Mouse (Mus musculus) kidney, embryonic 14.5 days (tissue): ENCODE results near the gene Cysrt1. TPM values are rescaled to one million over a fixed set of nuclear protein-coding genes. Genes with fewer than 3 reads are reported as not detected.

ENCODE experiments used
- ATAC-seq: fragments of 200-750 bp; cut with Nextera tagmentation; 2 replicates; pipeline ENCODE4 v1.8.0; 2017; ENCODE audit warnings: moderate number of reproducible peaks, mild to moderate bottlenecking, moderate TSS enrichment, moderate library complexity; ENCODE audit not compliant: low FRiP score, low TSS enrichment
- H3K27ac ChIP-seq: fragments of 300-500 bp; sonication (generic); 2 replicates; pipeline ENCODE4 v1.5.1; 2014; ENCODE audit warnings: low read depth, mild to moderate bottlenecking, low read length, moderate library complexity, mixed read lengths
- H3K27me3 ChIP-seq: fragments of 300-500 bp; sonication (generic); 2 replicates; pipeline ENCODE4 v1.6.1; 2014; ENCODE audit warnings: mild to moderate bottlenecking, low read length; ENCODE audit not compliant: control insufficient read depth, insufficient read depth
- H3K36me3 ChIP-seq: fragments of 300-500 bp; sonication (generic); 2 replicates; pipeline ENCODE4 v1.6.1; 2014; ENCODE audit warnings: low read length, mixed read lengths; ENCODE audit not compliant: control insufficient read depth, insufficient read depth
- H3K4me1 ChIP-seq: fragments of 300-500 bp; sonication (generic); 2 replicates; pipeline ENCODE4 v1.6.1; 2014; ENCODE audit warnings: low read length, mixed read lengths; ENCODE audit not compliant: control insufficient read depth, insufficient read depth
- H3K4me2 ChIP-seq: fragments of 300-500 bp; sonication (generic); replicated peaks from 2 replicates; pipeline ENCODE4 v1.6.1; 2014; ENCODE audit warnings: low read depth, mild to moderate bottlenecking, low read length
- H3K4me3 ChIP-seq: fragments of 300-500 bp; sonication (generic); 2 replicates; pipeline ENCODE4 v1.5.1; 2014; ENCODE audit warnings: mild to moderate bottlenecking, low read length
- H3K9ac ChIP-seq: fragments of 300-500 bp; sonication (generic); 2 replicates; pipeline ENCODE4 v1.6.1; 2014; ENCODE audit warnings: low read depth, mild to moderate bottlenecking, low read length, moderate library complexity
- H3K9me3 ChIP-seq: fragments of 300-500 bp; sonication (generic); 2 replicates; pipeline ENCODE4 v1.6.1; 2016; ENCODE audit warnings: low read length; ENCODE audit not compliant: control insufficient read depth
- WGBS: fragments of 180-500 bp; shearing (Covaris S2); extraction: QIAGEN DNeasy Blood & Tissue Kit; methylation state at CpG from one replicate; pipeline ENCODE4 v1.1.7; 2014; 5-methylcytosine and 5-hydroxymethylcytosine counted together
- polyA plus RNA-seq: library from polyadenylated mRNA; unstranded; fragments of >200 nt; fragmentation: Nextera tagmentation; extraction: Ambion mirVana; gene quantifications from 2 replicates; pipeline ENCODE4 v1.2.1, GENCODE M21; 2014

The Cysrt1 gene
- polyA plus RNA-seq, 1 experiment from 2014 or later = not detected

DNA sequence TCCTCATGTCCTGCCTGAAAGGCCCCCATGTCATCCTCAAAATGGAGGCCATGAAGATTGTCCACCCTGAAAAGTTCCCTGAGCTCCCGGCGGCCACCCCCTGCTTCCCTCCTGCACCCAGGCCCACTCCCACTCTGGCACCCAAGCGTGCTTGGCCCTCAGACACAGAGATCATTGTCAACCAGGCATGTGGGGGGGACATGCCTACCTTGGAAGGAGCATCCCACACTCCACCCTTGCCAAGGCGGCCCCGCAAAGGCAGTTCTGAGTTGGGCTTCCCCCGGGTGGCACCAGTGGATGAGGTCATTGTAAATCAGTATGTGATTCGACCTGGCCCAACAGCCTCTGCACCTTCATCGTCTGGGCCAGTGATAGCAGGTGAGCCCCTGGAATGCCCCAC lies 1.1 kb upstream of the Cysrt1 start:
- no peak overlapping the region for H3K9ac ChIP-seq
- no peak for ATAC-seq
- peaks cover 12% of the 10 kb centered on the region; the same call in 1 of the 2 replicates for H3K4me1 ChIP-seq
- no peaks in the 10 kb centered on the region for H3K9me3 ChIP-seq
- no peak overlapping the region for H3K4me2 ChIP-seq
- no peak overlapping the region for H3K27ac ChIP-seq
- peaks cover 10% of the 10 kb centered on the region; the same call in 1 of the 2 replicates for H3K27me3 ChIP-seq
- no peak overlapping the region for H3K4me3 ChIP-seq
- peaks cover 22% of the 10 kb centered on the region for H3K36me3 ChIP-seq
- 69% methylated on average over 8 of the region's 8 CpGs for WGBS

DNA sequence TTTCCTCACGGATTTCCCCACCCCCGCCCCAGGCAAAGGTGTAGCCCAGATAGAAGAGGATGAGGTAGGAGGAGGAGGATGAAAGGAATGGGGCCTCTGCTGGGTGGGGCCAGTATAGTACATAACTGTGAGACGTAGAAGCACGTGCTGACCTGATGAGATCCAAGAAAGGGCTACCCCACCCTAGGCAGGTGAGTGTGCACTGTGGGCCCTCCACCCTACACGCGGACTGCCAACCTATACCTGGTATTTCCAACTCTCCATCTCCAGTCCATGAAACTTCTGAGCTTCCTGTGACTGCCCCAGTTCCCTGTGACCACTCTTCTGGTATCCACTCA lies 845 bp downstream of the Cysrt1 start:
- no peak overlapping the region for H3K27ac ChIP-seq
- H3K4me1 ChIP-seq = peaks cover 12% of the 10 kb centered on the region; the same call in 1 of the 2 replicates
- 8% methylated on average over 6 of the region's 6 CpGs for WGBS
- peak overlapping the region; percentile 93 for H3K4me2 ChIP-seq
- H3K4me3 ChIP-seq = peak overlapping the region; percentile 53; the same call in 1 of the 2 replicates
- no peaks in the 10 kb centered on the region for H3K9me3 ChIP-seq
- H3K27me3 ChIP-seq = peaks cover 10% of the 10 kb centered on the region; the same call in 1 of the 2 replicates
- H3K36me3 ChIP-seq = peaks cover 7% of the 10 kb centered on the region; the same call in 1 of the 2 replicates
- peak; percentile 3; the same call in 1 of the 2 replicates for ATAC-seq
- no peak overlapping the region for H3K9ac ChIP-seq

DNA sequence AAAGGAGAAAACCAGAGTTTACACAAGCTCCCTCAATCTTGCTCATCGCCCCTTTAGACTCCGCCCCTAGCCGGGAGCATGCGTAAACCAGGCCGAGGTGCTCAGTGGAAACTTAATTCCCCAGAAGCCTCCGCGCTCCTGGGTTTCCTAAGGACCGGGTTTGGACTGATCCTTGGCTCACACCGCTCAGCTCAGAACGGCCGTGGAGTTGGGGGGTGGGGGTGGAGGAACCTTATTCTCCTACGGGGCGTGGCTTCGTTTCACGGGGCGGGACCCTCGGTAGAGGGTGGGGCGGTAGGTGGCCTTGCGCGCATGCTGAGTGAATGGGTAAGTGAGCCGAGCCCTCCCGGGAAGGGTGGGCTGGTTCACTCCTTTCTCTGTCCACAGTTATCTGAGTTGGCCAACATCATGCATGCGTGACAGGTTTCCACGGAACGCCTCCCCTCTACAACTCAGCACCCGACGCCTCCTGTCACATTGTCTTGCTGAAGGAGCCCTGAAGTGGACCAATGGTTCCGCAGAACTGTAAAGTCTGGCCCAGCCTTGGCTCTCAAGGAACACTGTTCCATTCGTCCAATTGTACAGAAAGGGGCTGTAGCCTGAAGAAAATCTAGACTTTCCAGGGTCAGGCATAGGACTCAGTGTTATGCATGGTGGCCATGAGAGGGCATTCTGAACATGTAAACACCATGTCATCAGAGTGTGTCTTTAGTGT lies 1.4 kb downstream of the Cysrt1 start:
- 1% methylated on average over 29 of the region's 29 CpGs for WGBS
- peak; percentile 89 for ATAC-seq
- peak overlapping the region; percentile 45 for H3K9ac ChIP-seq
- H3K4me2 ChIP-seq = peak overlapping the region; percentile 93
- peak overlapping the region; percentile 8; the same call in 1 of the 2 replicates for H3K27ac ChIP-seq
- H3K9me3 ChIP-seq = no peaks in the 10 kb centered on the region
- H3K4me3 ChIP-seq = peak overlapping the region; percentile 24
- H3K4me1 ChIP-seq = peaks cover 12% of the 10 kb centered on the region; the same call in 1 of the 2 replicates
- H3K27me3 ChIP-seq = peaks cover 10% of the 10 kb centered on the region; the same call in 1 of the 2 replicates
- peaks cover 4% of the 10 kb centered on the region; the same call in 1 of the 2 replicates for H3K36me3 ChIP-seq

DNA sequence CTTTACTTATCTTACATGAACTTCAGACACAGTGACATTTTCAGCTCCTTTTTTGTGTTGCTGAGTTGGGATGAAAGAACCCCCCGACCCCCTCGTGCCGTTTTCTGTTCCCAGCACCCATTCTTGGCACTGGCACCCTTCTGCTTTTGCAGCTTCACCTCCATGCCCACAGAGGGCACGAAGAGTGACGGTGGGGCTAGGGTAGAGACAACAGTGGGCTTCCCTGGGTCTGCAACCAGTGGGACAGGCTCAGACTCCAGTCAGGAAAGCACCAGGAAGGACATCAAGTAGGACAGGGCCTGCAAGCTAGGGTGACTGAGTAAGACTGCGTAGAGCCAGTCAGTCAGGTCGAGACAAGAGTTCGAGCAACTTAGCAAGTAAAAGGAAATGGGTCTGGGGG lies 1.9 kb downstream of the Cysrt1 start:
- H3K4me1 ChIP-seq = peaks cover 12% of the 10 kb centered on the region; the same call in 1 of the 2 replicates
- H3K4me2 ChIP-seq = peak overlapping the region; percentile 93
- H3K4me3 ChIP-seq = peak overlapping the region; percentile 24
- H3K27me3 ChIP-seq = peaks cover 10% of the 10 kb centered on the region; the same call in 1 of the 2 replicates
- WGBS = 55% methylated on average over 8 of the region's 8 CpGs
- H3K27ac ChIP-seq = no peak overlapping the region; the same call in 1 of the 2 replicates
- H3K9ac ChIP-seq = peak overlapping the region; percentile 45; the same call in 1 of the 2 replicates
- H3K36me3 ChIP-seq = peaks cover 1% of the 10 kb centered on the region; the same call in 1 of the 2 replicates
- 0 out of 2 replicates have a peak, but pooled peaks have one; percentile 2 for ATAC-seq
- H3K9me3 ChIP-seq = no peaks in the 10 kb centered on the region

DNA sequence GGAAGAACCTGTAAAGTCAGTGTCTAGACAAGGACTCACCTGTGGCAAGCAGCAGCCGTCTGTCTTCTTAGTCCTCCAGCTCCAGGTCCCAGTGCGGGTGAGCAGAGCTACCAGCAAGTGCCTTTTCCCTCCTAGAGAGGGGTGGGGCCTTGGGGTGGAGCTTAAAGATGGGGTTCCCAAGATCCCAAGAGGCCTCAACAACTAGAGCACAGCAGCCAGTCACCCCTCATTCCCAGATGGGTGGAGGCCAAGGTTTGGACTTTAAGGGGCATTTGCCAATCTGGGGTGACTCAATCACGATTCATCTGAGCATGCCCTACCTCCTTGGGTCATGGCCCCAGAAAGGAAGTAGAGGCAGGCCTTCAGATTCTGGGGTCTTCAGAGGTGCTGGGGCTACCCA lies 2.5 kb downstream of the Cysrt1 start:
- H3K9me3 ChIP-seq = no peaks in the 10 kb centered on the region
- peaks cover 10% of the 10 kb centered on the region; the same call in 1 of the 2 replicates for H3K27me3 ChIP-seq
- H3K9ac ChIP-seq = no peak overlapping the region
- no peak overlapping the region for H3K4me2 ChIP-seq
- peaks cover 12% of the 10 kb centered on the region; the same call in 1 of the 2 replicates for H3K4me1 ChIP-seq
- H3K27ac ChIP-seq = no peak overlapping the region
- H3K36me3 ChIP-seq = no peaks in the 10 kb centered on the region
- WGBS = 82% methylated on average over 3 of the region's 3 CpGs
- ATAC-seq = no peak
- no peak overlapping the region for H3K4me3 ChIP-seq

DNA sequence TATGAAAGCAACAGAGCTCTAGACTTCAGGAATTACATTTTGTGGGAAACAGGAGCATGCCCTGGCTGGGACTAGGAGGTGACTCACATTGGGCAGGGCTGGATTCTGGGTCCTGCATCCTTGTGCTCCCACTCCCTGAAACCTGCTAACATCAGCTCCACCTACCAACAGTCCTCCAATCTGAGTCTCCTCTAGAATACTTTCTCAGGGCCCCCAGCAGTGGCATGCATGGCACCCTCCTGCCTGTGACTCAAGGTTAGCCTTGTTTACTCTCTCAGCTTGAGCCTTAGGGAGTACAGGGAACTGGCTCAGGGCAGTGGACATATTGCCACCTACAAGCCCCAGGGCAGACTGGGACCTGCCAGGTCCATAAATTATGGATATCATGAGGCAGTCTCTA lies 4.1 kb downstream of the Cysrt1 start:
- H3K9me3 ChIP-seq = no peaks in the 10 kb centered on the region
- no peak overlapping the region for H3K4me3 ChIP-seq
- no peak overlapping the region for H3K9ac ChIP-seq
- H3K27ac ChIP-seq = no peak overlapping the region
- no peak overlapping the region for H3K4me2 ChIP-seq
- no peak for ATAC-seq
- H3K36me3 ChIP-seq = no peaks in the 10 kb centered on the region
- H3K27me3 ChIP-seq = peaks cover 10% of the 10 kb centered on the region; the same call in 1 of the 2 replicates
- H3K4me1 ChIP-seq = peaks cover 12% of the 10 kb centered on the region; the same call in 1 of the 2 replicates

DNA sequence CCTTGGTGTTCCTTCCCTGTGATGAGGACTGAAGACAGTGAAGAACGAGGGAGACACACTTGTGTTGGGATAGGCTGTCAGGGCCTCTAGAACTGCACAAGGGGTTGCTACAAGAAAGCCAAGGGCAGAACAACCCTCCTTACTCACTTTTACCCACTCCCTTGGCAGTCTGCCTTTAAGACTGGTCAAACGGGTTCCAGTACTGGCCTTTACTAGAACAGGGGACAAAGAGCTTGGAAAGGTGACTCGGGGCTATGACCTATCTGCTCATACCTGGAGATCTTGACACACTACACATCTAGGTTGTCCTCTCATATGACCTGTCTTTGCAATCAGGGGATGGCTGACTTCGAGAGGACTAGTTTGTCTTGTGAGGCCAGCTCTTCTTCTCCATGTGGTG lies 4.7 kb downstream of the Cysrt1 start:
- Histone ChIP-seq H3K36me3 (no peaks in the 10 kb centered on the region), H3K4me1 (peaks cover 7% of the 10 kb centered on the region; the same call in 1 of the 2 replicates), H3K27me3 (peaks cover 6% of the 10 kb centered on the region; the same call in 1 of the 2 replicates), H3K27ac (no peak overlapping the region), H3K9ac (no peak overlapping the region), H3K4me3 (no peak overlapping the region), H3K9me3 (no peaks in the 10 kb centered on the region), H3K4me2 (no peak overlapping the region)
- no peak for ATAC-seq
- 58% methylated on average over 4 of the region's 4 CpGs for WGBS

DNA sequence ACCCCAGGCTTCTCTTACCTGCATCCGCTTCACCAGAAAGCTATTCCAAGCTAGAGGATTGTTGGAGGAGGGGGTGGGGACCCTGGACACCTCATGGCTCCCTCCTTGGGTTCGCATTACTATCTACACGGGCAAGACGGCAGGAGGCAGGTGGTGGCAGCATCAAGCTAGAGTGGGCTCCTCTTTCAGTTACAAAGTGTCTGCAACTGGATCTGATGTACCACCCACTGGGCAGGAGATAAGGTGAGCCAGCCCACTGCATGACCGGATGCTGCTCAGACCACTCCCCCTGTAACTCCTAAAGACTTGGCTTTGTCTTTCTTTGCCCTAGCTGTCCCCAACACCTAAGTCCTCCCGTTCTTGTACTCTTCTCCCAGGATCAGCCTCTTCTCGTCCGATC lies 5.6 kb downstream of the Cysrt1 start, which contains the start of gene Rnf224:
Gene Rnf224 (minus strand): TSS at position 174 of the 400 bp plus-strand sequence.
- no peak for ATAC-seq
- Histone ChIP-seq H3K9me3 (no peaks in the 10 kb centered on the region), H3K4me2 (no peak within 1 kb of the TSS), H3K9ac (no peak within 1 kb of the TSS), H3K36me3 (no peaks in the 10 kb centered on the region), H3K27ac (no peak within 1 kb of the TSS), H3K4me3 (no peak within 1 kb of the TSS), H3K27me3 (no peaks in the 10 kb centered on the region), H3K4me1 (peaks cover 5% of the 10 kb centered on the region; the same call in 1 of the 2 replicates)
- WGBS = 32% methylated on average over 8 of the region's 8 CpGs
